Mouse (Mus musculus) liver, adult 2 months (tissue): Measurements from ENCODE around the gene Gm20388.

ENCODE experiments used
- CTCF ChIP-seq: fragments of 200-500 bp; IDR thresholded peaks from 2 replicates; pipeline ENCODE4 v1.5.1; 2011; ENCODE audit warnings: low read depth, low read length, control low read depth
- POLR2A ChIP-seq: fragments of 200-500 bp; IDR thresholded peaks from 2 replicates; pipeline ENCODE4 v1.6.1; 2011; ENCODE audit warnings: low read length, control low read depth; ENCODE audit not compliant: insufficient read depth; ENCODE audit errors: extremely low read depth

DNA sequence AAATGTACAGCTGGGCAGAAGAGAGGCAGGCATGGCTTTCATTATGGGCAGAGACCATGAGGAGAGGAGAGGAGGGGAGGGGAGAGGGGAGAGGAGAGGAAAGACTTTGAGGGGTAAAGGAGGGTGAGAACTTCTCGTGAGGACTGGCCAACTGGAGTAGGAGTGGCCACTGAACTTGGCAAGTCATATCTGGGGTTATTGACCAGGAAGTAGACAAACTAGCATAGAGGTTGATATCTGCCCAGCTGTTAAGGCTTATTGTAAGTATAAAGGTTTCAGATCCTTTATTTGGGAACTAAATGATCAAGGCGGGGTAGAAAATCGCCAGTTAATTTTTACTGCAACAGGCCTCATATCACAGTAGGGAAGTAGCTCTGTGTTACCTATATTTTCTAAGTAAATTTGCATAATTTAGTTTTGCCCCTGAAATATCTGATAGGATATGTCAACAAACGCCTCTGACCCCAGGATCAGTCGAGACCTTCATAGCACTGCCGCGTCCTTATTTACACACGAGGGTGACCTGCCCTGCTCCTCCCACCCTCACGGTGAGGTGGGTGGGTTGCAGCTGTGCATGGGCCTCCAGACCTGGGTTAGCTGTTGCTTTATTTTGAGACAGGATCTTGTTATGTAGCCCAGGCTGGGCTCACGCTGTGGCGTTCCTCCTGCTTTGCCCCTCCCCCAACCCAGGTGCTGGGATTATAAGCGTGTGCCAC is 2152.0 kb downstream of the Gm20388 start:
- no peak for TF ChIP-seq CTCF
- TF ChIP-seq POLR2A, result no peak
